Mouse (Mus musculus) NIH3T3 (cell line): ENCODE results near the gene Pik3c2b.
A peak's percentile ranks its signal among the peaks of the same experiment; 100 is the strongest.

ENCODE experiments used
- DNase-seq: peaks from one replicate; pipeline ENCODE4 v3.0.0-alpha.2; 2012; ENCODE audit warnings: low read depth

The Pik3c2b gene

GRCm38 (mm10) chr1:133100980-133101798, 55.7 kb downstream of the Pik3c2b start:
- peak; percentile 89 for DNase-seq

- no peak for DNase-seq
These were observed 56.6 kb downstream of the Pik3c2b start for GRCm38 (mm10) chr1:133102108-133102507.

GRCm38 (mm10) chr1:133103315-133103714, 57.8 kb downstream of the Pik3c2b start:
- no peak for DNase-seq

- DNase-seq: no peak
These were observed 58.4 kb downstream of the Pik3c2b start for GRCm38 (mm10) chr1:133103871-133104270.

- no peak for DNase-seq
These were observed 70.6 kb downstream of the Pik3c2b start for GRCm38 (mm10) chr1:133116108-133116507.

- DNase-seq: no peak
These were observed 72.7 kb downstream of the Pik3c2b start for GRCm38 (mm10) chr1:133118127-133118526.

- no peak for DNase-seq
These were observed 73.4 kb downstream of the Pik3c2b start for GRCm38 (mm10) chr1:133118844-133119243.

GRCm38 (mm10) chr1:133119931-133120712, 74.7 kb downstream of the Pik3c2b start:
- DNase-seq: peak; percentile 95

GRCm38 (mm10) chr1:133121246-133121645, 75.8 kb downstream of the Pik3c2b start:
- DNase-seq: no peak

- DNase-seq: no peak
These were observed 78.7 kb downstream of the Pik3c2b start for GRCm38 (mm10) chr1:133124137-133124536.

- DNase-seq: peak; percentile 44
These were observed 80.3 kb downstream of the Pik3c2b start for GRCm38 (mm10) chr1:133125640-133126364.

- DNase-seq: no peak
These were observed 80.9 kb downstream of the Pik3c2b start for GRCm38 (mm10) chr1:133126365-133126740.

GRCm38 (mm10) chr1:133127328-133127727, 81.9 kb downstream of the Pik3c2b start:
- DNase-seq: no peak

- DNase-seq: peak; percentile 47
These were observed 84.2 kb downstream of the Pik3c2b start for GRCm38 (mm10) chr1:133129471-133130221.

GRCm38 (mm10) chr1:133130638-133131560, 85.4 kb downstream of the Pik3c2b start, which contains the start of gene Ppp1r15b:
Ppp1r15b (plus strand) TSS chr1:133131143.
- peak; percentile 99 for DNase-seq

GRCm38 (mm10) chr1:133131561-133131905, 86.1 kb downstream of the Pik3c2b start:
- no peak for DNase-seq

GRCm38 (mm10) chr1:133131936-133132335, 86.5 kb downstream of the Pik3c2b start:
- DNase-seq: peak; percentile 42

GRCm38 (mm10) chr1:133132388-133133326, 87.2 kb downstream of the Pik3c2b start:
- DNase-seq: no peak

GRCm38 (mm10) chr1:133133425-133133824, 88.0 kb downstream of the Pik3c2b start:
- peak; percentile 64 for DNase-seq
